Mouse (Mus musculus): Measurements from ENCODE around the gene Vsig10. TPM values are rescaled to one million over a fixed set of nuclear protein-coding genes. Genes with fewer than 3 reads are reported as not detected.
"Not testable (repeated sequence)": the region's sequence is repeated elsewhere in the genome, so short reads cannot be mapped to it uniquely, and the experiment has no call there.

Gene Vsig10
- polyA plus RNA-seq, 1 experiment = 17.2 TPM

DNA sequence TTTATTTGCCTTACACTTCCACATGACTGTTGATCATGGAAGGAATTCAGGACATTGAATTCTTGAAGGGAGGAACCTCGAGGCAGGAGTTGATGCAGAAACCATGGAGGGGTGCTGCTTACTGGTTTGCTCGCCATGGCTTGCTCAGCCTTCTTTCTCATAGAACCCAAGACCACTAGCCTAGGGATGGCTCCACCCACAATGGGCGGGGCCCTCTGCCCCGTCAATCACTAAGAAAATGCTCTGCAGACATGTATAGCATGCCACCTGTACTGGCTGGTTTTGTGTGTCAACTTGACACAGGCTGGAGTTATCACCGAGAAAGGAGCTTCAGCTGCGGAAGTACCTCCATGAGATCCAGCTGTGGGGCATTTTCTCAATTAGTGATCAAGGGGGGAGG, 21.2 kb downstream of the Vsig10 start:
- H3K36me3 ChIP-seq (ENCODE audit: control insufficient read depth, insufficient read depth, low read length) = peaks cover 1% of the 10 kb centered on the region; the same call in 1 of the 2 replicates
- WGBS = 91% methylated on average over 6 of the region's 6 CpGs

DNA sequence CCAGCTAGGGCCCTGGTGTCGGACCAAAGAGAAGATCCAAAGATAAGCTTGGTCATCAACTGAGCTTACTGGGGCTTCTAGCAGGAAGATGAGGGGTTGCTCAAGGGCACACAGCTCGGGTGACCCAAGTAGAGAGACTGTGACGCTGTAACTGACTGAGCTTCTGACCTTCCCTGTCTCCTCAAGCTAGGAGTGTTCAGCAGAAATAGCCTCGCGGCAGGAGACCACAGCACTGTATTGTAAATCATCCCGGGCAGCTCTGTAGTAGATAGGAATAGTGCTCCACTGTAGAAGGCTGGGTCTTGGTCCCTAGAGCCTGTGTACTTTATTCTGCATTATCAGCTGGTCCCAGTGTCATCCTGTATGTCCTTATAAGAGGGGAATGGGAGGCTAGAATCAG, 23.0 kb downstream of the Vsig10 start:
- H3K27ac ChIP-seq (ENCODE audit: insufficient read depth, low read depth, low read length) = no peak overlapping the region
- no peak for TF ChIP-seq POLR2A (IDR thresholded peaks at IDR 0.05; ENCODE audit: low read depth, low read length)
- no peak for TF ChIP-seq CTCF (conservative IDR thresholded peaks at IDR 0.05; ENCODE audit: insufficient read depth, insufficient read length, low read depth, low read length)
- no peaks in the 10 kb centered on the region for H3K27me3 ChIP-seq (replicated peaks; ENCODE audit: control insufficient read depth, insufficient read depth, low read length)
- H3K4me3 ChIP-seq (ENCODE audit: insufficient read depth, low read depth, low read length) = no peak overlapping the region
- H3K4me1 ChIP-seq (ENCODE audit: control insufficient read depth, insufficient read depth, low read length) = no peaks in the 10 kb centered on the region
- 64% methylated on average over 6 of the region's 6 CpGs for WGBS
- peaks cover under 1% of the 10 kb centered on the region; the same call in 1 of the 2 replicates for H3K36me3 ChIP-seq (ENCODE audit: control insufficient read depth, insufficient read depth, low read length)
- DNase-seq = no peak

More for the DNA sequence above, 21.2 kb downstream of the Vsig10 start:
- no peak overlapping the region for H3K4me3 ChIP-seq (ENCODE audit: insufficient read depth, low read depth, low read length)
- H3K4me1 ChIP-seq (ENCODE audit: control insufficient read depth, insufficient read depth, low read length) = no peaks in the 10 kb centered on the region
- H3K27me3 ChIP-seq (replicated peaks; ENCODE audit: control insufficient read depth, insufficient read depth, low read length) = no peaks in the 10 kb centered on the region
- DNase-seq = no peak
- no peak for TF ChIP-seq POLR2A (IDR thresholded peaks at IDR 0.05; ENCODE audit: low read depth, low read length)
- TF ChIP-seq CTCF (conservative IDR thresholded peaks at IDR 0.05; ENCODE audit: insufficient read depth, insufficient read length, low read depth, low read length) = no peak
- no peak overlapping the region for H3K27ac ChIP-seq (ENCODE audit: insufficient read depth, low read depth, low read length)

DNA sequence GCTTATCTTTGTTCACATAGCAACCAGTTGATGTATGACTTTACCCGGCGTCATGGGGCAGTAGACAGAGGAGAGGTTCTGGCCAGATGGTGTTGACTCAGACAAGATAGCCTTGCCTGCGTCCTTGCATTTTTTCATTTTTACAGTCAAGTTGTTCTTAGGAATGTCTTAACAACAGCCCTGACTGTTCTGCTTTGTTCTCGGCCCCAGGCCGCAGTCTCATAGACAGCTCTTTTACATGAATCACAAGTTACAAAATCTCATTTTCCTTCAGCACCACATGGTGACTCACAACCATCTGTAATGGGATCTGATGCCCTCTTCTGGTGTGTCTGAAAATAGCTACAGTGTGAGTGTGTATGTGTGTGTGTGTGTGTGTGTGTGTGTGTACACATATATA, 25.6 kb downstream of the Vsig10 start:
- not testable (repeated sequence) for H3K4me3 ChIP-seq (ENCODE audit: insufficient read depth, low read depth, low read length); H3K4me1 ChIP-seq (ENCODE audit: control insufficient read depth, insufficient read depth, low read length); H3K27me3 ChIP-seq (replicated peaks; ENCODE audit: control insufficient read depth, insufficient read depth, low read length); DNase-seq; H3K27ac ChIP-seq (ENCODE audit: insufficient read depth, low read depth, low read length); H3K36me3 ChIP-seq (ENCODE audit: control insufficient read depth, insufficient read depth, low read length)
- 92% methylated on average over 5 of the region's 5 CpGs for WGBS

DNA sequence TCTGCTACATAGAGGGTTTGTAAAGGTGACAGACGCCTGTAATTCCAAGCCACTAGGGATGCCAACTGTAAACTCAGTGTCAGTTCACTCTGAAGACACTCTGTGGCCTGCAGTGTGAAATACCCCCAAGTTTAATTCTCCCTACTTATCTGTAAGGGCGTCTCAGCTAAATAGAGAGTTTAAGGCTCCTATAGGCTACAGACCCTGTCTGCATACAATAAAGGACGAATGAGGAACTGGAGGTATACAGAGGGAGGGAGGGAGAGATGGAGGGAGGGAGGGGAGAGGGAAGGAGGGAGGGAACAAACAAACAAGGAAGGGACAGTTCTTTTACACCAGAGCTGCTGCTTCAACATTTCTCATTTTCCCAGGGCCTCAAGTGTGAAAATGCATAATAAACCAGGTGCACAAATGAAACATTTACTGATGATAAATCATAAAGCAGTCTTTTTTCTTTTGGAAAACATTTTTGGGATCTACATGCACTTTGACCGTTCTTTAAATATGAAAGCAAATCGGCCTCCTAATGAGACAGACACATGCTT, 26.6 kb downstream of the Vsig10 start:
- H3K4me1 ChIP-seq (ENCODE audit: control insufficient read depth, insufficient read depth, low read length) = no peaks in the 10 kb centered on the region
- H3K36me3 ChIP-seq (ENCODE audit: control insufficient read depth, insufficient read depth, low read length) = no peaks in the 10 kb centered on the region
- H3K27ac ChIP-seq (ENCODE audit: insufficient read depth, low read depth, low read length) = no peak overlapping the region
- 87% methylated on average over 5 of the region's 5 CpGs for WGBS
- no peak for DNase-seq
- H3K27me3 ChIP-seq (replicated peaks; ENCODE audit: control insufficient read depth, insufficient read depth, low read length) = no peaks in the 10 kb centered on the region
- TF ChIP-seq POLR2A (IDR thresholded peaks at IDR 0.05; ENCODE audit: low read depth, low read length) (no peak), CTCF (conservative IDR thresholded peaks at IDR 0.05; ENCODE audit: insufficient read depth, insufficient read length, low read depth, low read length) (no peak)
- H3K4me3 ChIP-seq (ENCODE audit: insufficient read depth, low read depth, low read length) = no peak overlapping the region

DNA sequence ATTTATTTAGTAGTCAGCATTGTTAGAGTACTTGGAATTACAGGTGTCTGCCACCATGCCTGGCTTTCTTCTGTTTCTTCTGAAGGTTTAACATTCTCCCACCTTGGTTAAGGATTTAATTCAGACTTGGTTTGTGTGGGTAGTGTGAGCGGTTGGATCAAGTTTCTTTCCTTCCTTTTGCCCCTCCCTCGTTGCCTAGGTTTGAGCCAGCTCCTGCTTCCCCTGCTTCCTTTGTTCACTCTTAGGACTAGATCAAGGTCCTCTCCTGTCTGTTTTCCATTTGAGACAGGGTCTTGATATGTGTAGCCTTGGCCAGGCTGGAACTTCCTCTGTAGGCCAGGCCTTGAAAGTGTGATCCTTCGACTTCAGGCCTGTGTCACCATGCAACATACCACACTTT, 27.4 kb downstream of the Vsig10 start:
- no peaks in the 10 kb centered on the region for H3K4me1 ChIP-seq (ENCODE audit: control insufficient read depth, insufficient read depth, low read length)
- H3K4me3 ChIP-seq (ENCODE audit: insufficient read depth, low read depth, low read length) = no peak overlapping the region
- H3K27me3 ChIP-seq (replicated peaks; ENCODE audit: control insufficient read depth, insufficient read depth, low read length) = no peaks in the 10 kb centered on the region
- TF ChIP-seq POLR2A (IDR thresholded peaks at IDR 0.05; ENCODE audit: low read depth, low read length) (no peak), CTCF (conservative IDR thresholded peaks at IDR 0.05; ENCODE audit: insufficient read depth, insufficient read length, low read depth, low read length) (no peak)
- H3K36me3 ChIP-seq (ENCODE audit: control insufficient read depth, insufficient read depth, low read length) = no peaks in the 10 kb centered on the region
- no peak for DNase-seq
- WGBS = 59% methylated on average over 3 of the region's 3 CpGs
- H3K27ac ChIP-seq (ENCODE audit: insufficient read depth, low read depth, low read length) = no peak overlapping the region

DNA sequence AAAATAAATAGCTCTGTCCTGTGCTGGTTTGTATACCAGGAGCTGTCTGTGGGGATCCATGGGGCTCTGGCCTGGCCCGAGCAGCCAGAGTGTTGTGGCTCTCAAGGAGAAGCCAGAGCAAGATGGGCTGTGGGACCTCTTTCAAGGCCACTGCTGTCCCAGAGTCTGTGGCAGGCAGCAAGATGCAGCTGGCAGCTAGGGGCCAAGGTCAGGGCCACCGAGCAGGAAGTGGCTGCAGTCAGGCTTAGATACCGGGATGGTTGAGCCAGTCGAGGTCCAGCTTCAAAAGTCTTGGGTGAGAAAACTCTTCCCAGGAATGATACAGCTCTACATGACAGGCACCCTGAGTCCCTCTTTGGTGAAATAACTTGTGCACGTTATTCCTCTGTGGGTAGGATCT, 28.1 kb downstream of the Vsig10 start:
- no peak overlapping the region for H3K4me3 ChIP-seq (ENCODE audit: insufficient read depth, low read depth, low read length)
- no peaks in the 10 kb centered on the region for H3K36me3 ChIP-seq (ENCODE audit: control insufficient read depth, insufficient read depth, low read length)
- no peak for TF ChIP-seq POLR2A (IDR thresholded peaks at IDR 0.05; ENCODE audit: low read depth, low read length)
- TF ChIP-seq CTCF (conservative IDR thresholded peaks at IDR 0.05; ENCODE audit: insufficient read depth, insufficient read length, low read depth, low read length) = no peak
- H3K27me3 ChIP-seq (replicated peaks; ENCODE audit: control insufficient read depth, insufficient read depth, low read length) = no peaks in the 10 kb centered on the region
- no peak for DNase-seq
- no peaks in the 10 kb centered on the region for H3K4me1 ChIP-seq (ENCODE audit: control insufficient read depth, insufficient read depth, low read length)
- H3K27ac ChIP-seq (ENCODE audit: insufficient read depth, low read depth, low read length) = no peak overlapping the region
- 71% methylated on average over 5 of the region's 5 CpGs for WGBS

DNA sequence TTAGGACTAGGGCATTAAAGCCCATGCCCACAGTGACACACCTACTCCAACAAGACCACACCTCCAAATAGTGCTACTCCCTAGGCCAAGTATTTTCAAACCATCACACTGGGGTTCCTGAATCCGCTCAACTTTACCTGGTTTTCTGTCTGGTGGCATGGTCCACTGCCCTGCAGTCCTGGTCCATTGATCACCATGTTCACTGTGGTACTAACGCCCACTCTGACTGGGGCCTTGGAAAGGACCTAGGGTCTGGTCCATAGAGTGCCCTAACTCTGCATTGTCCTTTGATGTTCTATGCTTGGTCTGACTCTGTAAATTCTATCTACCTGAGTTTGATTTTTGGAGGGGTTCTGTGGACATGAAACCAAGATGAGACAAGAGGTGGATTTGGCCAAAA, 29.0 kb downstream of the Vsig10 start:
- 77% methylated on average over 2 of the region's 2 CpGs for WGBS
- TF ChIP-seq POLR2A (IDR thresholded peaks at IDR 0.05; ENCODE audit: low read depth, low read length) = no peak
- no peak for TF ChIP-seq CTCF (conservative IDR thresholded peaks at IDR 0.05; ENCODE audit: insufficient read depth, insufficient read length, low read depth, low read length)
- no peak for DNase-seq
- H3K4me3 ChIP-seq (ENCODE audit: insufficient read depth, low read depth, low read length) = no peak overlapping the region
- H3K27ac ChIP-seq (ENCODE audit: insufficient read depth, low read depth, low read length) = no peak overlapping the region
- H3K36me3 ChIP-seq (ENCODE audit: control insufficient read depth, insufficient read depth, low read length) = no peaks in the 10 kb centered on the region
- no peaks in the 10 kb centered on the region for H3K27me3 ChIP-seq (replicated peaks; ENCODE audit: control insufficient read depth, insufficient read depth, low read length)
- H3K4me1 ChIP-seq (ENCODE audit: control insufficient read depth, insufficient read depth, low read length) = no peaks in the 10 kb centered on the region

DNA sequence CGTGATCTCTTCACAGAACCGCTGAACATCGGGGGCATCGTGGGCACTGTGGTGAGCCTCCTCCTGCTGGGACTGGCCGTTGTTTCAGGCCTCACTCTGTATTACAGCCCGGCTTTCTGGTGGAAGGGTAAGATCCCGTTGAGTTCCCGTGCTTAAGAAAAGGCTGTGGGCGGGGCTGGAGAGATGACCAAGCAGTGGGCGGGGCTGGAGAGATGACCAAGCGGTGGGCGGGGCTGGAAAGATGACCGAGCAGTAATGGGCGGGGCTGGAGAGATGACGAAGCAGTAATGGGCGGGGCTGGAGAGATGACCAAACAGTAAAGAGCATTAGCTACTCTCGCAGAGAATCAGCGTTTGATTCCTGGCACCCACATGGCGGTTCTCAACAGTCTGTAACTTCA, 29.4 kb downstream of the Vsig10 start:
- WGBS = 60% methylated on average over 19 of the region's 19 CpGs
- Histone ChIP-seq H3K36me3 (ENCODE audit: control insufficient read depth, insufficient read depth, low read length) (no peaks in the 10 kb centered on the region), H3K4me3 (ENCODE audit: insufficient read depth, low read depth, low read length) (no peak overlapping the region), H3K27ac (ENCODE audit: insufficient read depth, low read depth, low read length) (no peak overlapping the region), H3K4me1 (ENCODE audit: control insufficient read depth, insufficient read depth, low read length) (no peaks in the 10 kb centered on the region), H3K27me3 (replicated peaks; ENCODE audit: control insufficient read depth, insufficient read depth, low read length) (no peaks in the 10 kb centered on the region)
- peak; percentile 72 for DNase-seq
- TF ChIP-seq POLR2A (IDR thresholded peaks at IDR 0.05; ENCODE audit: low read depth, low read length) (no peak), CTCF (conservative IDR thresholded peaks at IDR 0.05; ENCODE audit: insufficient read depth, insufficient read length, low read depth, low read length) (no peak)
